In the genomic region with DNA sequence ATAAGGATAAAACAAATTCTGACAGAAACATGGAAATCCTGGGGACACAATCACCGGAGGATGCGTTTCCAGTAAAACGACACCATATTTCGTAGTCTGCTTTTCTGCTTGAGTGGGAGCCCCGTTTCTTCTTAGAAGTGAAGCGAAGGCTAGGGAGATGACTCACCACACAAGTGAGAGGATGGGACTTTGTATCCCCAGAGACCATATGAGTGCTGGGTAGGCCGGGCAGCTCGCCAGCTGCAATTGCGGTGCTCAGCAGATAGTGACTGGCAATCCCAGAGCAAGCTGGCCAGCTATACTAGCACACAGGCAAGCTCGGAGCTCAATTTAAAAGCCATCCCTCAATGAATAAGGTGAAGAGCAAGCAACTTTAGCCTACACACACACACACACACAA, we compare ENCODE assay signal across 11 mouse cellular contexts. TPM values are rescaled to one million over a fixed set of nuclear protein-coding genes. Genes with fewer than 3 reads are reported as not detected.
DNase-seq lines count a peak whose midpoint lies in the region; ATAC-seq and TF ChIP-seq lines count a peak whose summit lies in the region.
"Had no signal": no experiment of that assay in that cellular context is flagged by ENCODE, and none has a peak within 500 bp of the region (broad histone marks: within the 10 kb centered on the region; RNA-seq: fewer than 3 reads in every experiment).

No protein-coding gene starts in this region.

- H3K27me3 ChIP-seq in forebrain, embryonic 14.5 days (replicated peaks; ENCODE audit: control insufficient read depth, insufficient read depth, low read length), result no peaks in the 10 kb centered on the region
- H3K27me3 ChIP-seq in forebrain, embryonic 10.5 days (ENCODE audit: poor library complexity, severe bottlenecking), result no peaks in the 10 kb centered on the region
- no peaks in the 10 kb centered on the region for H3K27me3 ChIP-seq in liver, postnatal 0 days (ENCODE audit: insufficient read depth, low read length)
- H3K27me3 ChIP-seq in forebrain, embryonic 16.5 days (replicated peaks; ENCODE audit: control insufficient read depth, insufficient read depth, low read length), result no peaks in the 10 kb centered on the region
- H3K27me3 ChIP-seq: hindbrain, embryonic 13.5 days; liver, embryonic 13.5 days had no signal

- WGBS in forebrain, embryonic 14.5 days, result 87% methylated on average over 10 of the region's 10 CpGs
- WGBS in forebrain, embryonic 10.5 days, result 95% methylated on average over 10 of the region's 10 CpGs
- 89% methylated on average over 10 of the region's 10 CpGs for WGBS in liver, postnatal 0 days (ENCODE audit: insufficient replicate concordance)
- 87% methylated on average over 10 of the region's 10 CpGs for WGBS in forebrain, embryonic 16.5 days

- no peak overlapping the region for H3K4me3 ChIP-seq in forebrain, embryonic 14.5 days (ENCODE audit: low read depth, low read length)
- no peak overlapping the region for H3K4me3 ChIP-seq in forebrain, embryonic 10.5 days
- no peak overlapping the region for H3K4me3 ChIP-seq in liver, postnatal 0 days (ENCODE audit: low read depth, low read length)
- H3K4me3 ChIP-seq in forebrain, embryonic 16.5 days (replicated peaks; ENCODE audit: low read length), result no peak overlapping the region
- H3K4me3 ChIP-seq: hindbrain, embryonic 13.5 days; liver, embryonic 13.5 days had no signal

- H3K27ac ChIP-seq in forebrain, embryonic 14.5 days (ENCODE audit: low read depth, low read length), result no peak overlapping the region
- H3K27ac ChIP-seq in forebrain, embryonic 10.5 days, result no peak overlapping the region
- H3K27ac ChIP-seq in liver, postnatal 0 days (ENCODE audit: low read depth), result no peak overlapping the region
- no peak overlapping the region for H3K27ac ChIP-seq in forebrain, embryonic 16.5 days (ENCODE audit: low read length)
- H3K27ac ChIP-seq: hindbrain, embryonic 13.5 days; liver, embryonic 13.5 days had no signal

- peak; percentile 25 for DNase-seq in forebrain, embryonic 14.5 days (ENCODE audit: low spot score)
- no peak for DNase-seq in forebrain, embryonic 10.5 days (ENCODE audit: extremely low spot score, low spot score)
- peak; percentile 6 for DNase-seq in brain, embryonic 18.5 days (ENCODE audit: low read depth, low spot score)
- DNase-seq in layer of hippocampus, adult 8-10 months (ENCODE audit: low spot score in 2 of 2), result peak; percentile 37 to 66
- DNase-seq in right cerebral cortex, postnatal 10 days (ENCODE audit: low spot score in 2 of 2), result peak; percentile 50 to 65
- DNase-seq in liver, postnatal 0 days, result no peak
- no peak for DNase-seq in lung, postnatal 25 days (ENCODE audit: low spot score)
- DNase-seq: adrenal gland, postnatal 25 days; liver, embryonic 13.5 days had no signal

- H3K9ac ChIP-seq in forebrain, embryonic 14.5 days (ENCODE audit: low read length), result no peak overlapping the region
- H3K9ac ChIP-seq in liver, postnatal 0 days (replicated peaks), result no peak overlapping the region
- no peak overlapping the region for H3K9ac ChIP-seq in forebrain, embryonic 16.5 days (replicated peaks; ENCODE audit: low read depth, low read length)
- H3K9ac ChIP-seq: hindbrain, embryonic 13.5 days; liver, embryonic 13.5 days had no signal

- no peaks in the 10 kb centered on the region for H3K9me3 ChIP-seq in forebrain, embryonic 14.5 days (replicated peaks; ENCODE audit: control insufficient read depth, low read length)
- no peaks in the 10 kb centered on the region for H3K9me3 ChIP-seq in forebrain, embryonic 10.5 days
- H3K9me3 ChIP-seq in liver, postnatal 0 days (ENCODE audit: low read length), result no peaks in the 10 kb centered on the region
- no peaks in the 10 kb centered on the region for H3K9me3 ChIP-seq in forebrain, embryonic 16.5 days (ENCODE audit: control insufficient read depth, low read length)
- H3K9me3 ChIP-seq: hindbrain, embryonic 13.5 days; liver, embryonic 13.5 days had no signal

- H3K4me2 ChIP-seq in forebrain, embryonic 14.5 days (ENCODE audit: low read length), result no peak overlapping the region
- H3K4me2 ChIP-seq in liver, postnatal 0 days (ENCODE audit: low read depth, low read length), result no peak overlapping the region
- no peak overlapping the region for H3K4me2 ChIP-seq in forebrain, embryonic 16.5 days (ENCODE audit: low read length)
- H3K4me2 ChIP-seq: hindbrain, embryonic 13.5 days; liver, embryonic 13.5 days had no signal

- no peak for ATAC-seq in forebrain, embryonic 14.5 days
- ATAC-seq in liver, postnatal 0 days, result no peak
- ATAC-seq in forebrain, embryonic 16.5 days, result no peak

- no peak for TF ChIP-seq CTCF in liver, postnatal 0 days (IDR thresholded peaks at IDR 0.05; ENCODE audit: low read depth)

- H3K4me1 ChIP-seq in forebrain, embryonic 14.5 days (ENCODE audit: control insufficient read depth, insufficient read depth, low read length), result no peaks in the 10 kb centered on the region
- H3K4me1 ChIP-seq in forebrain, embryonic 10.5 days, result no peaks in the 10 kb centered on the region
- H3K4me1 ChIP-seq in liver, postnatal 0 days (ENCODE audit: insufficient read depth), result no peaks in the 10 kb centered on the region
- no peaks in the 10 kb centered on the region for H3K4me1 ChIP-seq in forebrain, embryonic 16.5 days (replicated peaks; ENCODE audit: control insufficient read depth, insufficient read depth, low read length)
- H3K4me1 ChIP-seq: hindbrain, embryonic 13.5 days; liver, embryonic 13.5 days had no signal

- no peak for TF ChIP-seq EP300 in liver, postnatal 0 days (IDR thresholded peaks at IDR 0.05; ENCODE audit: low read depth)

- no peaks in the 10 kb centered on the region for H3K36me3 ChIP-seq in forebrain, embryonic 14.5 days (ENCODE audit: control insufficient read depth, insufficient read depth, low read length)
- H3K36me3 ChIP-seq in forebrain, embryonic 10.5 days (replicated peaks), result no peaks in the 10 kb centered on the region
- H3K36me3 ChIP-seq in liver, postnatal 0 days (replicated peaks; ENCODE audit: insufficient read depth, low read length), result no peaks in the 10 kb centered on the region
- H3K36me3 ChIP-seq in forebrain, embryonic 16.5 days (ENCODE audit: control insufficient read depth, insufficient read depth), result no peaks in the 10 kb centered on the region
- H3K36me3 ChIP-seq: hindbrain, embryonic 13.5 days; liver, embryonic 13.5 days had no signal

RNA-seq across cellular contexts. Expression of gene Mapk10, which starts 50.3 kb away (rescaled TPM):
- polyA plus RNA-seq in forebrain, embryonic 14.5 days (2014; fragmentation: Nextera tagmentation; extraction: Ambion mirVana), result 61.3 and 85.6 TPM in 2 replicates
- polyA plus RNA-seq in forebrain, embryonic 10.5 days (2016; fragmentation: Nextera tagmentation; extraction: Ambion mirVana), result 7.7 TPM in 2 replicates
- 100 to 1,000 TPM; 428 to 556 (median 477) TPM for total RNA-seq in layer of hippocampus, adult 8-10 months (2022)
- 0.05 TPM in 1 of 2 replicates, not detected in the other for polyA plus RNA-seq in liver, postnatal 0 days (2015; fragmentation: Nextera tagmentation; extraction: Ambion mirVana)
- 90.9 and 96.2 TPM in 2 replicates for polyA plus RNA-seq in forebrain, embryonic 16.5 days (2015; fragmentation: Nextera tagmentation; extraction: Ambion mirVana)

Comparison
In these comparisons a context has a peak if more than half of its experiments do, and no peak if none do; other contexts are left out.
1. DNase-seq: peak in forebrain, embryonic 14.5 days (single experiment), brain, embryonic 18.5 days (single experiment), layer of hippocampus, adult 8-10 months (2 of 2) and right cerebral cortex, postnatal 10 days (2 of 2); none in forebrain, embryonic 10.5 days (single experiment), liver, postnatal 0 days (single experiment) and lung, postnatal 25 days (single experiment).